Mouse (Mus musculus) heart, embryonic 11.5 days (tissue): ENCODE results near the gene Sorcs2. TPM values are rescaled to one million over a fixed set of nuclear protein-coding genes. Genes with fewer than 3 reads are reported as not detected.

Source experiments
- ATAC-seq: fragments of 200-750 bp; cut with Nextera tagmentation; replicated peaks from 2 replicates; pipeline ENCODE4 v1.8.0; 2017; ENCODE audit warnings: moderate library complexity; ENCODE audit not compliant: insufficient number of reproducible peaks, low FRiP score, low TSS enrichment
- H3K27ac ChIP-seq: fragments of 300-500 bp; sonication (generic); 2 replicates; pipeline ENCODE4 v1.5.1; 2014; ENCODE audit warnings: mild to moderate bottlenecking, low read depth, low read length
- H3K27me3 ChIP-seq: fragments of 300-500 bp; sonication (generic); 2 replicates; pipeline ENCODE4 v1.6.1; 2014; ENCODE audit warnings: mild to moderate bottlenecking, low read length, mixed read lengths; ENCODE audit not compliant: control insufficient read depth, insufficient read depth
- H3K36me3 ChIP-seq: fragments of 300-500 bp; sonication (generic); 2 replicates; pipeline ENCODE4 v1.6.1; 2014; ENCODE audit warnings: mild to moderate bottlenecking, low read length, moderate library complexity, mixed read lengths; ENCODE audit not compliant: control insufficient read depth, insufficient read depth
- H3K4me1 ChIP-seq: fragments of 300-500 bp; sonication (generic); 2 replicates; pipeline ENCODE4 v1.6.1; 2014; ENCODE audit warnings: low read length; ENCODE audit not compliant: control insufficient read depth, insufficient read depth
- H3K4me2 ChIP-seq: fragments of 300-500 bp; sonication (generic); 2 replicates; pipeline ENCODE4 v1.6.1; 2014; ENCODE audit warnings: mild to moderate bottlenecking, moderate library complexity
- H3K4me3 ChIP-seq: fragments of 300-500 bp; sonication (generic); 2 replicates; pipeline ENCODE4 v1.5.1; 2014; ENCODE audit warnings: low read depth, low read length
- H3K9ac ChIP-seq: fragments of 300-500 bp; sonication (generic); 2 replicates; pipeline ENCODE4 v1.6.1; 2014; ENCODE audit warnings: mild to moderate bottlenecking, low read depth, low read length, moderate library complexity
- H3K9me3 ChIP-seq: fragments of 300-500 bp; sonication (generic); replicated peaks from 2 replicates; pipeline ENCODE4 v1.6.1; 2016; ENCODE audit warnings: low read length; ENCODE audit not compliant: control insufficient read depth
- WGBS: fragments of 180-500 bp; shearing (Covaris S2); extraction: QIAGEN DNeasy Blood & Tissue Kit; methylation state at CpG from one replicate; pipeline ENCODE4 v1.1.7; 2014; ENCODE audit not compliant: insufficient replicate concordance; 5-methylcytosine and 5-hydroxymethylcytosine counted together
- polyA plus RNA-seq: library from polyadenylated mRNA; unstranded; fragments of >200 nt; fragmentation: Nextera tagmentation; extraction: Ambion mirVana; gene quantifications from 2 replicates; pipeline ENCODE4 v1.2.1, GENCODE M21; 2014

Gene Sorcs2
- polyA plus RNA-seq, 1 experiment from 2014 or later, result 7.3 TPM

- ATAC-seq, result no peak
- Histone ChIP-seq H3K9me3 (no peaks in the 10 kb centered on the region), H3K4me1 (peaks cover 15% of the 10 kb centered on the region), H3K27me3 (no peaks in the 10 kb centered on the region), H3K9ac (no peak overlapping the region), H3K4me2 (no peak overlapping the region), H3K36me3 (no peaks in the 10 kb centered on the region), H3K4me3 (no peak overlapping the region), H3K27ac (no peak overlapping the region)
- WGBS, result 65% methylated on average over 8 of the region's 8 CpGs
Measured at GRCm38 (mm10) chr5:36130393-36131011, 267.4 kb downstream of the Sorcs2 start.

GRCm38 (mm10) chr5:36129661-36130060, 268.3 kb downstream of the Sorcs2 start:
- Histone ChIP-seq H3K9ac (no peak overlapping the region), H3K36me3 (no peaks in the 10 kb centered on the region), H3K27ac (no peak overlapping the region), H3K9me3 (no peaks in the 10 kb centered on the region), H3K4me2 (no peak overlapping the region), H3K4me3 (no peak overlapping the region), H3K4me1 (peaks cover 15% of the 10 kb centered on the region), H3K27me3 (no peaks in the 10 kb centered on the region)
- 67% methylated on average over 2 of the region's 2 CpGs for WGBS
- ATAC-seq, result no peak

GRCm38 (mm10) chr5:36128513-36128912, 269.4 kb downstream of the Sorcs2 start:
- no peak for ATAC-seq
- H3K4me1 ChIP-seq, result peaks cover 12% of the 10 kb centered on the region
- H3K36me3 ChIP-seq, result no peaks in the 10 kb centered on the region
- peak overlapping the region; percentile 47; the same call in 1 of the 2 replicates for H3K27ac ChIP-seq
- 39% methylated on average over 3 of the region's 3 CpGs for WGBS
- H3K4me3 ChIP-seq, result no peak overlapping the region
- H3K27me3 ChIP-seq, result no peaks in the 10 kb centered on the region
- no peak overlapping the region for H3K4me2 ChIP-seq
- H3K9ac ChIP-seq, result no peak overlapping the region
- no peaks in the 10 kb centered on the region for H3K9me3 ChIP-seq

- no peak for ATAC-seq
- no peaks in the 10 kb centered on the region for H3K9me3 ChIP-seq
- WGBS, result 67% methylated on average over 6 of the region's 6 CpGs
- no peak overlapping the region for H3K4me3 ChIP-seq
- H3K27me3 ChIP-seq, result no peaks in the 10 kb centered on the region
- H3K9ac ChIP-seq, result no peak overlapping the region
- peaks cover 12% of the 10 kb centered on the region for H3K4me1 ChIP-seq
- no peaks in the 10 kb centered on the region for H3K36me3 ChIP-seq
- H3K27ac ChIP-seq, result no peak overlapping the region
- no peak overlapping the region for H3K4me2 ChIP-seq
Measured at GRCm38 (mm10) chr5:36124993-36125392, 272.9 kb downstream of the Sorcs2 start.

GRCm38 (mm10) chr5:36122987-36123386, 275.0 kb downstream of the Sorcs2 start:
- H3K4me1 ChIP-seq, result peaks cover 4% of the 10 kb centered on the region
- ATAC-seq, result no peak
- no peaks in the 10 kb centered on the region for H3K27me3 ChIP-seq
- no peaks in the 10 kb centered on the region for H3K9me3 ChIP-seq
- WGBS, result 71% methylated on average over 10 of the region's 10 CpGs
- H3K9ac ChIP-seq, result no peak overlapping the region
- H3K4me3 ChIP-seq, result no peak overlapping the region
- no peak overlapping the region for H3K4me2 ChIP-seq
- H3K27ac ChIP-seq, result no peak overlapping the region
- no peaks in the 10 kb centered on the region for H3K36me3 ChIP-seq

- Histone ChIP-seq H3K9ac (no peak overlapping the region), H3K9me3 (no peaks in the 10 kb centered on the region), H3K27me3 (no peaks in the 10 kb centered on the region; the same call in 1 of the 2 replicates), H3K27ac (no peak overlapping the region), H3K4me3 (no peak overlapping the region), H3K36me3 (no peaks in the 10 kb centered on the region), H3K4me2 (no peak overlapping the region), H3K4me1 (0 out of 2 replicates have a peak, but pooled peaks cover 2% of the 10 kb centered on the region)
- 13% methylated on average over 3 of the region's 3 CpGs for WGBS
- no peak for ATAC-seq
Measured at GRCm38 (mm10) chr5:36120931-36121341, 277.0 kb downstream of the Sorcs2 start.

GRCm38 (mm10) chr5:36118061-36118460, 279.9 kb downstream of the Sorcs2 start:
- no peak for ATAC-seq
- Histone ChIP-seq H3K27me3 (no peaks in the 10 kb centered on the region; the same call in 1 of the 2 replicates), H3K9me3 (no peaks in the 10 kb centered on the region), H3K36me3 (no peaks in the 10 kb centered on the region), H3K4me3 (no peak overlapping the region), H3K9ac (no peak overlapping the region), H3K4me1 (0 out of 2 replicates have a peak, but pooled peaks cover 2% of the 10 kb centered on the region), H3K4me2 (no peak overlapping the region), H3K27ac (no peak overlapping the region)
- 34% methylated on average over 5 of the region's 5 CpGs for WGBS

GRCm38 (mm10) chr5:36115519-36115918, 282.4 kb downstream of the Sorcs2 start:
- H3K4me3 ChIP-seq, result no peak overlapping the region
- ATAC-seq, result no peak
- no peak overlapping the region for H3K9ac ChIP-seq
- H3K27ac ChIP-seq, result no peak overlapping the region
- no peaks in the 10 kb centered on the region for H3K9me3 ChIP-seq
- no peak overlapping the region for H3K4me2 ChIP-seq
- H3K4me1 ChIP-seq, result 0 out of 2 replicates have a peak, but pooled peaks cover 2% of the 10 kb centered on the region
- H3K27me3 ChIP-seq, result no peaks in the 10 kb centered on the region; the same call in 1 of the 2 replicates
- H3K36me3 ChIP-seq, result no peaks in the 10 kb centered on the region
- WGBS, result 67% methylated on average over 7 of the region's 7 CpGs

GRCm38 (mm10) chr5:36113696-36114095, 284.2 kb downstream of the Sorcs2 start:
- Histone ChIP-seq H3K4me3 (no peak overlapping the region), H3K27ac (no peak overlapping the region), H3K4me1 (0 out of 2 replicates have a peak, but pooled peaks cover 2% of the 10 kb centered on the region), H3K9ac (no peak overlapping the region), H3K36me3 (no peaks in the 10 kb centered on the region), H3K27me3 (no peaks in the 10 kb centered on the region; the same call in 1 of the 2 replicates), H3K9me3 (no peaks in the 10 kb centered on the region), H3K4me2 (no peak overlapping the region)
- no peak for ATAC-seq
- 77% methylated on average over 2 of the region's 2 CpGs for WGBS
